Mouse (Mus musculus): ENCODE results near the gene Dhdh. TPM values are rescaled to one million over a fixed set of nuclear protein-coding genes. Genes with fewer than 3 reads are reported as not detected.

Dhdh gene
- polyA plus RNA-seq, 1 experiment from 2014 or later, result 3.2 TPM

GRCm38 (mm10) chr7:45451344-45451982 lies 37.1 kb downstream of the Dhdh start:
- WGBS, result 56% methylated on average over 23 of the region's 23 CpGs
- H3K4me1 ChIP-seq (ENCODE audit: control insufficient read depth, insufficient read depth, low read length), result no peaks in the 10 kb centered on the region
- no peak overlapping the region for H3K27ac ChIP-seq (ENCODE audit: low read depth, low read length)

GRCm38 (mm10) chr7:45449974-45450373 lies 38.6 kb downstream of the Dhdh start:
- ATAC-seq (ENCODE audit: low FRiP score) (no peak), DNase-seq (ENCODE audit: low spot score, missing footprints) (peak; percentile 77)
- H3K4me2 ChIP-seq, result no peak overlapping the region
- H3K36me3 ChIP-seq (ENCODE audit: control insufficient read depth, insufficient read depth, low read length), result peaks cover 4% of the 10 kb centered on the region
- H3K27me3 ChIP-seq (ENCODE audit: control insufficient read depth, insufficient read depth, low read length), result no peaks in the 10 kb centered on the region
- H3K27ac ChIP-seq (ENCODE audit: low read depth, low read length), result no peak overlapping the region
- no peaks in the 10 kb centered on the region for H3K4me1 ChIP-seq (ENCODE audit: control insufficient read depth, insufficient read depth, low read length)
- 100% methylated on average over 1 of the region's 1 CpGs for WGBS
- no peaks in the 10 kb centered on the region for H3K9me3 ChIP-seq (ENCODE audit: control insufficient read depth, low read length)
- no peak overlapping the region for H3K4me3 ChIP-seq (ENCODE audit: low read depth, low read length)
- no peak overlapping the region for H3K9ac ChIP-seq (ENCODE audit: low read length)

More at GRCm38 (mm10) chr7:45451344-45451982, 37.1 kb downstream of the Dhdh start:
- H3K4me2 ChIP-seq, result no peak overlapping the region
- no peak overlapping the region; the same call in 1 of the 2 replicates for H3K9ac ChIP-seq (ENCODE audit: low read length)
- peaks cover 4% of the 10 kb centered on the region for H3K36me3 ChIP-seq (ENCODE audit: control insufficient read depth, insufficient read depth, low read length)
- no peaks in the 10 kb centered on the region for H3K9me3 ChIP-seq (ENCODE audit: control insufficient read depth, low read length)
- DNase-seq (ENCODE audit: low spot score, missing footprints), result peak; percentile 98
- peak; percentile 65 for ATAC-seq (ENCODE audit: low FRiP score)
- no peak overlapping the region for H3K4me3 ChIP-seq (ENCODE audit: low read depth, low read length)
- H3K27me3 ChIP-seq (ENCODE audit: control insufficient read depth, insufficient read depth, low read length), result no peaks in the 10 kb centered on the region

- Histone ChIP-seq H3K27me3 (ENCODE audit: control insufficient read depth, insufficient read depth, low read length) (no peaks in the 10 kb centered on the region), H3K9me3 (ENCODE audit: control insufficient read depth, low read length) (no peaks in the 10 kb centered on the region), H3K36me3 (ENCODE audit: control insufficient read depth, insufficient read depth, low read length) (peaks cover 10% of the 10 kb centered on the region), H3K4me1 (ENCODE audit: control insufficient read depth, insufficient read depth, low read length) (no peaks in the 10 kb centered on the region), H3K27ac (ENCODE audit: low read depth, low read length) (no peak overlapping the region), H3K9ac (ENCODE audit: low read length) (no peak overlapping the region), H3K4me3 (ENCODE audit: low read depth, low read length) (no peak overlapping the region), H3K4me2 (no peak overlapping the region)
- no peak for ATAC-seq (ENCODE audit: low FRiP score)
- 34% methylated on average over 11 of the region's 11 CpGs for WGBS
- peak; percentile 85 for DNase-seq (ENCODE audit: low spot score, missing footprints)
These were observed 41.1 kb downstream of the Dhdh start for GRCm38 (mm10) chr7:45447325-45447990.

GRCm38 (mm10) chr7:45446589-45446988 lies 42.0 kb downstream of the Dhdh start:
- ATAC-seq (ENCODE audit: low FRiP score) (no peak), DNase-seq (ENCODE audit: low spot score, missing footprints) (no peak)
- H3K9ac ChIP-seq (ENCODE audit: low read length), result no peak overlapping the region
- no peak overlapping the region for H3K27ac ChIP-seq (ENCODE audit: low read depth, low read length)
- H3K4me2 ChIP-seq, result no peak overlapping the region
- no peaks in the 10 kb centered on the region for H3K4me1 ChIP-seq (ENCODE audit: control insufficient read depth, insufficient read depth, low read length)
- H3K27me3 ChIP-seq (ENCODE audit: control insufficient read depth, insufficient read depth, low read length), result no peaks in the 10 kb centered on the region
- no peaks in the 10 kb centered on the region for H3K9me3 ChIP-seq (ENCODE audit: control insufficient read depth, low read length)
- H3K36me3 ChIP-seq (ENCODE audit: control insufficient read depth, insufficient read depth, low read length), result peaks cover 10% of the 10 kb centered on the region
- no peak overlapping the region for H3K4me3 ChIP-seq (ENCODE audit: low read depth, low read length)

- Histone ChIP-seq H3K4me1 (ENCODE audit: control insufficient read depth, insufficient read depth, low read length) (no peaks in the 10 kb centered on the region), H3K9me3 (ENCODE audit: control insufficient read depth, low read length) (no peaks in the 10 kb centered on the region), H3K9ac (ENCODE audit: low read length) (no peak overlapping the region), H3K27me3 (ENCODE audit: control insufficient read depth, insufficient read depth, low read length) (no peaks in the 10 kb centered on the region), H3K4me2 (no peak overlapping the region), H3K4me3 (ENCODE audit: low read depth, low read length) (no peak overlapping the region), H3K36me3 (ENCODE audit: control insufficient read depth, insufficient read depth, low read length) (peaks cover 10% of the 10 kb centered on the region; the same call in 1 of the 2 replicates), H3K27ac (ENCODE audit: low read depth, low read length) (no peak overlapping the region)
- DNase-seq (ENCODE audit: low spot score, missing footprints) (peak; percentile 41), ATAC-seq (ENCODE audit: low FRiP score) (no peak)
- 92% methylated on average over 22 of the region's 22 CpGs for WGBS
These were observed 44.8 kb downstream of the Dhdh start for GRCm38 (mm10) chr7:45443526-45444420.

GRCm38 (mm10) chr7:45437521-45438276 lies 50.9 kb downstream of the Dhdh start, which contains the start of gene Ruvbl2:
TSS of gene Ruvbl2 (minus strand) at chr7:45438096.
- Histone ChIP-seq H3K9ac (ENCODE audit: low read length) (no peak within 1 kb of the TSS), H3K36me3 (ENCODE audit: control insufficient read depth, insufficient read depth, low read length) (no peaks in the 10 kb centered on the region), H3K27me3 (ENCODE audit: control insufficient read depth, insufficient read depth, low read length) (no peaks in the 10 kb centered on the region), H3K4me2 (no peak within 1 kb of the TSS), H3K4me1 (ENCODE audit: control insufficient read depth, insufficient read depth, low read length) (peaks cover 31% of the 10 kb centered on the region), H3K27ac (ENCODE audit: low read depth, low read length) (no peak within 1 kb of the TSS), H3K9me3 (ENCODE audit: control insufficient read depth, low read length) (no peaks in the 10 kb centered on the region), H3K4me3 (ENCODE audit: low read depth, low read length) (no peak within 1 kb of the TSS)
- DNase-seq (ENCODE audit: low spot score, missing footprints) (peak; percentile 85), ATAC-seq (ENCODE audit: low FRiP score) (no peak)
- 21% methylated on average over 19 of the region's 19 CpGs for WGBS

GRCm38 (mm10) chr7:45437046-45437445 lies 51.6 kb downstream of the Dhdh start:
- WGBS, result 31% methylated on average over 6 of the region's 6 CpGs
- Histone ChIP-seq H3K4me1 (ENCODE audit: control insufficient read depth, insufficient read depth, low read length) (peaks cover 31% of the 10 kb centered on the region), H3K27me3 (ENCODE audit: control insufficient read depth, insufficient read depth, low read length) (no peaks in the 10 kb centered on the region), H3K9me3 (ENCODE audit: control insufficient read depth, low read length) (no peaks in the 10 kb centered on the region), H3K27ac (ENCODE audit: low read depth, low read length) (no peak overlapping the region), H3K9ac (ENCODE audit: low read length) (no peak overlapping the region), H3K4me2 (no peak overlapping the region), H3K4me3 (ENCODE audit: low read depth, low read length) (no peak overlapping the region), H3K36me3 (ENCODE audit: control insufficient read depth, insufficient read depth, low read length) (no peaks in the 10 kb centered on the region)
- ATAC-seq (ENCODE audit: low FRiP score) (no peak), DNase-seq (ENCODE audit: low spot score, missing footprints) (peak; percentile 61)

- Histone ChIP-seq H3K4me2 (no peak overlapping the region), H3K4me1 (ENCODE audit: control insufficient read depth, insufficient read depth, low read length) (peaks cover 31% of the 10 kb centered on the region), H3K27me3 (ENCODE audit: control insufficient read depth, insufficient read depth, low read length) (no peaks in the 10 kb centered on the region), H3K9me3 (ENCODE audit: control insufficient read depth, low read length) (no peaks in the 10 kb centered on the region), H3K4me3 (ENCODE audit: low read depth, low read length) (no peak overlapping the region), H3K27ac (ENCODE audit: low read depth, low read length) (no peak overlapping the region), H3K36me3 (ENCODE audit: control insufficient read depth, insufficient read depth, low read length) (no peaks in the 10 kb centered on the region), H3K9ac (ENCODE audit: low read length) (peak overlapping the region; percentile 16; the same call in 1 of the 2 replicates)
- DNase-seq (ENCODE audit: low spot score, missing footprints) (peak; percentile 47), ATAC-seq (ENCODE audit: low FRiP score) (no peak)
- 88% methylated on average over 5 of the region's 5 CpGs for WGBS
These were observed 52.2 kb downstream of the Dhdh start for GRCm38 (mm10) chr7:45436444-45436843.

All from midbrain, embryonic 11.5 days (tissue).